Mouse (Mus musculus): ENCODE data around the gene Ttc23l.

DNA sequence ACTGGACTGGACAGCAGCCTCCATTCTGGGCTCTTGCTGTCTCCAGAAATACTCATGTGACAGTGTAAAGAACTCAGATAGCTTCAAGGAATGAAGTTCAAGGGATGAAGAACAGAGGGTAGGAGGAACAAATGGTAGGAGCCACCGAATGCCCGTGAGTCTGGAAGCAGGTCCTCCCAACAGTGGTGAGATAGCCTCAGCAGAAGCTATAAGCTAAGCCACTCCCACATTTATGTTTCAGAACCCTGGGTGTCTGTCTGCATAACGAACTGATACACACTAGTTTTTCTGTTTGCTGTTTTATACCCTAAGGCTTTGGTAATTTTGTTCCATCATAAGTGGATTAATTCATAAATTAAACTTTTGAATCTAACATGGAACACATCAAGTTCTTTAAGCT, 93.8 kb downstream of the Ttc23l start:
- TF ChIP-seq CTCF (IDR thresholded peaks at IDR 0.05; ENCODE audit: borderline replicate concordance, control insufficient read depth, extremely low read depth, insufficient read depth, low read length, poor library complexity) (no peak), POLR2A (IDR thresholded peaks at IDR 0.05; ENCODE audit: control insufficient read depth, extremely low read depth, insufficient read depth, low read length, poor library complexity) (no peak)
